Mouse (Mus musculus): Measurements from ENCODE around the gene Fzd4. TPM values are rescaled to one million over a fixed set of nuclear protein-coding genes. Genes with fewer than 3 reads are reported as not detected.
A peak's percentile ranks its signal among the peaks of the same experiment; 100 is the strongest.

Fzd4 gene
- total RNA-seq, 2 experiments from 2014 or later, result 36.5 to 37.7 TPM

DNA sequence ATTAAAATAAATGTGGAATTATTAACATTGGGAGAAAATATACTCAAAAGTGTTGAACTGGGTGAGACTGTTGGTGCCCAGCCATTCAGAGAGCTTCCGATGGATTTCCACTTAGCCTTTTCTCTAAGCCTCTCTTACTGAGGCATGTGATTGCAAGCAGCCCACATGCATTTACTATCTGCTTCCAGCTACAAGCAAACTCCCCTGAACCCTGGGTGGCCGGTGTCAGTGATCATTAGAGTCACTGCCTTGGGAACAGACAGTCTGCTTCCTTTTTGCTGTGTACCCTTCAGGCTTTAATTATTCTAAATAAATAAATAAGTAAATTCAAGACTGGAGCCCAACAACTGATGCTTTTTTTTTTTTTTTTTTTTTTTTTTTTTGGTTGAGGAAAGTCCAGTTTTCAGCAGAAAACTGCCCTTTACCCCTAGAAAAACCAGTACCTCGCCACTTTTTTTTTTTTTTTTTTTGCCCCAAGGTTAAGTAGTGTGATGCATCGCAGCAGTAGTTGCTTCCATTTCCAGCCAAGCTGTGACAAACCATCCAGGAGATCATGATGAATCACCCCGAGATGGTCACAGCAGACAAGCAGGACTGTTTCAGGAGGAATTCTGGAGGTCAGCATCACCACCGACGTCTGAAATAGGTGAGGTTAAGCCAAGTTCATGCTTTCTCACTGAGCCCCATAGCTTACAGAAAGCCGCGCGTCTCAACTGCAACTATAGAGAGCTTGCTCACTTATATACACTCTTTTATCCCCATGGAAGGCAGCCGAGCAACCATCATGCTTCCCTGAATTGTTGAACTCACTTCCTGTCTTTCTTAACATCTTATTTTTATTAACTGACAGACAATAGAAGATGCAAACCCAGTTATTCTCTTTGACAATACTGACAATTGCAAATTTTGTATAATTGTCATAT lies 21.9 kb downstream of the Fzd4 start:
- no peak for DNase-seq

DNA sequence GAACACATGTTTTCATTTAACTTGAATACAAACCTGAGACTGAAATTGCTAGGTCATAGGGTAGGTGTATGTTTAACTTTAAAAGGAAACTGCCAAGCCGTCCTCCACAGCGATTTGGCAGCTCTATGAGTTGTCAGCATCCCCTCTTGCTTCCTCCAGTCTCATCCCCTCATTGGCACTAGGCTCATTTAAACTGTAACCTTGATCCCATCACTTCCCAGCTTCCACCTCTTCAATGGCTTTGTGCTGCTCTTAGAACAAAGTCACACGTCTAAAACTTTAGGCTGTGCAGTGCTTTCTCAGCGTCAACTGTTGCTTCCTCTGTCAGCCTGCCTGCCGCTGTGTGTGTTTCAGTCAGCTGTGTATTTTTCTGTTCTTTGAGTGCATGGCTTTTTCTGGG lies 22.9 kb downstream of the Fzd4 start:
- DNase-seq, result no peak

DNA sequence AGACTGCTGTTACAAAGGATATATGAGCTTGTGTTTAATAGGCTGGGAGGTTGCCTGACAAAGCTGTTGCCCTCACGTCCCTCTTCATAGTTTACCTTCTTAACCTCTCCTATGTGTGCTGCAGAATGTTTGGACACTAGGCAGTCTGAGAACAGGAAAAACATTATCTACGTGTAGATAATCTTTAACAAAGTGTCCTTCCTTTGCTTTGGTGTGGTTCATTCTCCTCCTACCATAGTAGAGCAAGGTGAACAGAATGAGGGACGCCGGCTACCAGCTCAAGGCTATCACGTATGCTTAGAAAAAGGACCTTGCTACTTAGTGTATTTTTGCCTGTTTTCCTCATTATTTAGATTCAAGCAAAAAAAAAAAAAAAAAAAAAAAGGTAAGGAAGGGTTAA lies 24.6 kb downstream of the Fzd4 start:
- DNase-seq, result no peak

DNA sequence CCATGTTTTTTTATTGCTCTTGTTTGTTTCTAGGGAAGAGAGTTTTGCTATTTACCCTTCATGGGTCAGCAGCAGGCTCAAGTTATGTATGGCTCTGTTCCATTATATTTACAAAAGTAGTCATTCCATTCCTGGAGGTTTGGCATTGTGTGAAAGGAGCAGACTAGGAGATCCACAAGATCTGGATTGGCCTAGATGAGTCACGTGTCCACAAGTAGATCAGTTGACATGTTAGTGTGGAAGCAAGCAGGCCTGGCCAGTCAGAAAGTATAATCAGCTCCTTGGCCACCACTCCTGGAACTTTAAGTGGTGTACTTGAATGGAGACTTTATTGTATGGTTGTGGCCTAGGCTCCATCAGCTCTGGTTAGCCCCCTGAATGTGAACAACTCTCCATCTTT lies 25.2 kb downstream of the Fzd4 start:
- no peak for DNase-seq

DNA sequence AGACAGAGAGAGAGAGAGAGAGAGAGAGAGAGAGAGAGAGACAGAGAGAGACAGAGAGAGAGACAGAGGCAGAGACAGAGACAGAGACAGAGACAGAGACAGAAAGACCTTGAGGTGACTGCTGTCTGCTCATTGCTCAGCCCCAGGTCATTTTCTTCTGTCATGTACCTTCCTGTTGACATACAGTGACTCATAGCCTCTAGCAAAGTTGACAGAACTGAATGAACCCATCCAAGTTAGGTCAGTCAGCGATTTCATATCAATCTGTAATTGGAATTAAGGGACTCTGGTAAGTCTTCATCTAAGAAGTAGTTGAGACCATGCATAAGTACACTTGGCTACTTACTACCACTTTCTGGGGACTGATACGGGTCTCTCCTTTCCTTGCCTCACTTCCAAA lies 27.0 kb downstream of the Fzd4 start:
- no peak for DNase-seq

DNA sequence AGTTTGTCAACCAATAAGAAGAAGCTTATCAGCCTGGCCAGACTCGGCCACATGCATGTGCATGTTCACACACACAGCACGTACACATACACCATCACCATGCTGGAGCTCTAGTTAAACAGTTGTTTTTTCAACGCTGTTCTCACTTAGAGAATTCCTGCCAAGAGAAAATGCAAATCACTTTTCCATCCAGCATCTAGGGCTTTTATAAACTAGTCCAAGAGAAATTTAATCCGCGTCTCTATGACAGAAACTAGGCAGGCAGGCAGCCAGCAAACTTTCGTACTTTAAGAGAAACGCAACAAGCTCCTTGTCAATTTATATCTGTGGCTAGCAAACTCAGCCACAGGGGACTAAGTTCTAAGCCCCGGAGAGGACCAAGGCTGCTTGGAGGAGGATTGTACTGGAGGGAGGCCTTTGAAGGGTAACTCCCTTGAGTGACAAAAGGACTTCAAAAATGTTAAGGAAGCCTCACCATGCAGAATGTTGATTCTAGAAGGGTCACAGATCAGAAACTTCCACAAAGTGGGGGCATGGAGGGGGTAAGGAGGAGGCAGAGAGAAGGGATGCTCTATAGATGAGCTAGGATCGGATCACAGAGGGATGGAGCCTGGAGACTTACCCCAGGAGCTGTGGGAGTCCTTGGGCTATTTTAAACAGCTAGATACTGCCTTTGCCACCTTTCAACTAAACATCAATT lies 29.2 kb downstream of the Fzd4 start:
- peak; percentile 44 for DNase-seq

DNA sequence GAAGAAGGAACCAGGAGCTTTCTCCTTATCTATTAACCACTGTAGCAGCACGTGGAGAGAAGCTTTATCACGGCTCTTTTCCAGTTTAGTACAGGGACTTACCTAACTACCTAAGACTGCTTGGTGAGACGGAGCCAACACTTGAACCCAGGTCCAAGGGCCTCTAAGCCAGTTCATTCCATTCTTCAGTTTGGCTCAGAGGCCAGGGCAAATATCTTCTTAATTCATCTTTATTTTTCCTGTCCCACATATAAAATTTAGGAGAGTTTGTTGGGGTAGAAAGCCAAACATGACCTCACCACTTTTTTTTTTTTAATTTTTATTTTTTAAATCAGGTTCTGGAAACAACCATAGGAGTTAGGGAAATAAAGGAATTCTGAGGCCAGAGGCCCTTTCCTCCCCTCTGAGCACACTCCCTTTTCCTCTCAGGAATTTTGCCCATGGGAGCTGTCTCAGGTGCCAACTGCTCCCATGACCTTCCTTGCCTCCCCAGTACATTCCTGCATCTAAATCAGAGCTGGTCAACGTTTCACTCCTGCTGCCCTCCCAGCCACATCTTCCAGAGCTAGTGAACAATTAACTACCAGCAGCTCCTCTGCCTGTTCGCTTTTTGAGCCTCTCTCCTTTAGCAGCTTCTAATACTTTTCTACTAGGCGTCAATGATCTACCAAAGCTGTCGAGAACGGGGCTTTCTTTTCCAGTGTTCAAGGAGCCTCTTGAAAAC lies 29.9 kb downstream of the Fzd4 start:
- no peak for DNase-seq

DNA sequence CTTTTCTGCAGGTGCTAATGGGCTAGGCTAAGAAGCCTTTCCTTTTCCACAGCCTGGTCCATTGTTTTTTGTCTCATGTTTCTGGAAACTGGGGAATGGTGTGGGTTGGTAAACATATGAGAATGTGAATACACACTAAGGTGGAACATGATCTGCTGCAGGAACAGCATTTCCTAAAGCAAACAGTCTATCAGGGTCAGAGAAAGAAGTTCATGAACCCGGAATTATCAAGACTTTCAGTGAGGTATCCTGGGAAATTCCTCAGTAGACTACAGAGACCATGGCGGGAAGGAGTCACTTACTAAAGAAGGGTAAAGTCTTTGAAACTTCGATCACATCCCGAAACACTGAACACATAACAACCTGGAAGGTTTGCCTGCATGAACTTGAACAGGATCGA lies 32.2 kb downstream of the Fzd4 start:
- no peak for DNase-seq

DNA sequence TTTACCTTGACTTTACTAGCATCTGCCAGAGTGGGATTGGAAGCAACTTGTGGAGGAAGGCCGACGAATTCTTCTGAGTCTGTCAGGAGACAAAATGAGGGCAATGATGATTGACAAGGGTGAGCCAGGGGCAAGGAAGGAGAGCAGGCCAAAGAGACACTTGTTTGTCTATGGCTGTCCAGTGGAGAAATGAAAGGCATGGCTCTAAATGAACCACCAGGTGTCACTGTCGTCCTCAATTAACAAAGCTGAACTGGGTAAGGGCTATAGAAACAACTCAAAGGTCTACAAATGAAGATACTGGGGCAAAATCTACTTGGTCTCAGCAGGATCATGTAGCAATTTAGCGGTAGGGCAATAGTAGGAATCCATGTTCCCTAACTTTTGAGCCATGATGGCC lies 33.4 kb downstream of the Fzd4 start:
- DNase-seq, result peak; percentile 43

DNA sequence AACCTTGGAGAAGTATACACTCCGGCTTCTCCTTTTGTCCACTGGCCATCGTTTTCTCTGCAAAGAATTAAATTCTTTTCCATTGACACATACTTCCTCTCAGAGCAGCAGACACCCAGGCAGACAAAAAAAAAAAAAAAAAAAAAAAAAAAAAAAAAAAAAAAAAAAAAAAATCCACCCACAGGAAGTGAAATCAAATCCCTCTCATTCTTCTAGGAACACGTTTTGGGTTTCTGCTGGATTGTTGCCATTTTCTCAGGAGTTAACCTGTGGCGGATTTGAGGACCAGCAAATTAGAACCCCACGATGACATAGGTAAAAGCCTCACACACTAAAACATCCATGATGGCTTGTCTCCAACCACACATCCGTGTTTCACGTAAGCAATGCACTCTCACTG lies 37.1 kb downstream of the Fzd4 start:
- no peak for DNase-seq

DNA sequence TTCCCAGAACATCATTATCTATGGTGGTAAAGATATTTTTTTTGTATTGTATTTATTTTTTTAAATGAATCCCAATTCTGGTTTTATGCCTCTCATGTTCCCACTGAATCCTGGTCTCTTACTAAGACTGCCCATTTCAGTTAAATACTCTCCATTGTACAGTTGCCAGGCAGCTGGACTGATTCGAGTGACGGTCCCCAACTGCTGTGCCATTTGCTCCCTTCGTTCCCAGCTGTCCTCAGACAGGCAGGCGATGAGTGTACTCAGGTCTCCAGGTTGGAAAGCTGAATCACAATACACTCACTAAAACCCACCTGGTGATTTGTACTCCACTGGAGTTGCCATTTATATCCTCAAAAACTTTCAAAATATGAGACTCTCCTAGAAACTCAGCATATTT lies 38.1 kb downstream of the Fzd4 start:
- DNase-seq, result no peak

DNA sequence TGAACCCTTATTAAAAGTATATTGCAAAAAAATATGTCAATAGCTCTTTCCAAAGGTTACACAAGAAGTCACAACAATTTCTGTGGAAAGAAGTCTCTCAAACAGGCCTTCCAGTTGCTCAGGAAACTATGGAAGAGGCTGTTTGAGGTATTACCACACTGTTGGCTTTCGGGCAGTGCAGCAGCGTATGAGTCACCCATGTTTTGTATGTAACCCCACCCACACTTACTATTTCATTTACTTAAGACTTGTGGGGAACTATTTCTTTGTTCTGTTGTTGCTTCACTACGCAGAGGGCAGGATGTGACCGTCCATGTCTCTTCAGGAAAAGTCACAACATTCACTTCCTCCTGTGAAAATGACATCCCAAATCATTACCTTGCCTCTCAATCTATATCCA lies 41.0 kb downstream of the Fzd4 start:
- no peak for DNase-seq

DNA sequence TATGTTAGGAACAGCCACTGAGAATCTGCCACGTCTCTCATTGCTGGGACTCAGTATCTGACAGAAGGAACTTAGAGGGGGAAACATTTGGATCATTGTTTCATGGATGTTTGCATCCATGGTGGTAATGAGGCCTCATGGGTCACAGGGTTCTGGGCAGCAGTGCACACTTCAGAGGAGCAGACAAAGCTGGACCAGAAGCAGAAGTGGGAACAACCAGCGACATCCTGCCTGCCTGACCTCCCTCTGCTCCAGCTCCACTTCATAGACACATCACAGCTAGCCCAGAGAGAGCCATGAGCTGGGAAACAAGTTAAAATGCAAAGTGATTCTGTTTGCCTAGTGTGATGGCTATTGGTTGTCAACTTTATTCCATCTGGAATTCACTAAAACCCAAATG lies 46.2 kb downstream of the Fzd4 start:
- no peak for DNase-seq

DNA sequence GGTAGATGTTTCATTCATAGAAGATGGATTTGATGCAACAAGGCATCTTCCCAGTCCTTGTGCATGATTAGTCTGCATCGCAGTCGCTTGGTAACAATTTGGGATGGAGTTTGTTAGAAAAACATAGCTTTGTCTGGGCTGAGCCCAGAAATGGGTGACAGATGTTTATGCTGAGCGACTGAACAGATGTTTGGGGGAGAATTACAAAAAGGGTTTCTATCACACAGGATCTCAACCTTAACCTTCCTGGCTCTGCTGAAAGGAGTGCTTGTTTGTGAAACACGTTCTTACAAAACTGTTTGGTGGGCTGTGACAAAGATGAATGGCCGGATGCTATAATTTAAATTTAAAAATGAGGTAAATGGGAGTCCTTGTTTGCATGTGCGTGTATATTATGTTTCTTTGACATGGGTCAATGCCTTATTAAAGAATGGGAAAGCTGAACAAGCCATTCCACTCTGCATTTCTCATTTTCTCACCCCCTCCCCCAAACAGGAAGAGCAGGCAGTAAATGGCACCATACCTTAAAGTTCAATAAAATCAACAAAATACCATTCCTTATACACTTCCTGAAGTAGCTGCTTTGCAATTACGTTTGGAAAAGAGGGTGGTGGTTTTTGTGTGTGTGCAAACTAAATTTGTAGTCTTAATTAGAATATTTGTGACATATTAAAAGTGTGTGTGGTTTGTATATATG lies 52.4 kb downstream of the Fzd4 start:
- no peak for DNase-seq

DNA sequence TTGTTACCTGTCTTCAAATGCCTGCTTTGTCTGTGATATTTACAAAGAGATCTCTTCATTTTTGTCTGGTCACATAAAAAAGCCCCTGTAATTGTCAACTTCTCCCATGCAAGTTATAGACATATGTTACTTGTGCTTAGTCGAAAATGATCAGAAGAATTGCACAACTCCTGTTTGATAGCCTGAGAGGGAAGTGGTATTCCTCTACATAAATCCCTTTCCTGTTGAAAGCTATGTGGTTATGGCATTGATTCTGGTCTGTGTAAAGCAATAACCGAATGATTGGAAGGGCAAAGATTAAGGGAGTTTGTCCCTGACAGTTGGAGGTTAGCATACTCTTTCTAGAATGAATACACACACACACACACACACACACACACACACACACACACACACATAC lies 55.5 kb downstream of the Fzd4 start:
- DNase-seq, result no peak

DNA sequence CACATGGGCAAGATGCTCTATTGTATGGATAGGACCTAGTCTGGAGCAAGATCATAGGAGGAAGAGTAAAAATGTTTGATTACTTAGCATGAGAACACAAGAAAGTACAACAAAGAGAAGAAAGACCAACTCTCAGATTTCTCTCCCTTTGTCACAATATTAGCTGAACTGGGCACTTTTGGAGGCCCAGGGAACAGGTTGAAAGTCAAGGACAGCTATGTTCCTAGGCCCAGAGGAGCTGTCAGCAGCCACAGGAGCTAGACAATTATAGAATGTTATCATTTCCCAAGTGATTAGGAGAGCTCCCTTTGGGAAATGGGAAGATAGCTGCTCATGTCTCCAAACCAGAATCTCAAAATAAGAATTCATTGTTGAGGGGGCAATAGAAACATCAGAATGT lies 56.8 kb downstream of the Fzd4 start:
- no peak for DNase-seq

DNA sequence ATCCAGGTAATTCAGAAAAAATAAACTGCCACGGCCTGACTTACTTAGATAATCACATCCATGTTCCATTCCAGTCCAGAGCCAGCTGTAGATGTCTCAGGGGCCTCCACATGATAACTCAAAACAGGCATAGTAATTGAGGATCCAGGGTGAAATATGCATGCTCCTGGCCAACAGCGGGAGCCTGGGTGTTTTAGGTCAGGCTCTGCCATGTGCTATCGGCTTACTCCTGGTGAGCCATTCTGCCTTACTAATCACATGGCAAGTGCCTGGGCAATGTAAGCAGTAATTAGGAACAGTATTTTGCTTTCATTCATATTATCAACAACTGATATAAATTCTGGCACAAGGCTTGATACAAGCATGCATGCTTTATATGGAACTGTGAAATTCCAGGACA lies 57.2 kb downstream of the Fzd4 start:
- no peak for DNase-seq

Other genes starting within 250 kb of the Fzd4 start
- gene Tmem135, start 133 bp upstream of the Fzd4 start, total RNA-seq (2021), result 10 to 100 TPM; 20.4 to 24.6 TPM
- gene Prss23, start 122.8 kb downstream of the Fzd4 start, total RNA-seq (2021), result 10 to 100 TPM; 39.2 to 39.5 TPM
- gene Me3, start 228.0 kb downstream of the Fzd4 start, total RNA-seq (2021), result 10 to 100 TPM; 79.9 to 88.9 TPM

All from gastrocnemius, postnatal 10 days (tissue).